Mouse (Mus musculus): ENCODE results near the gene Nfia. TPM values are rescaled to one million over a fixed set of nuclear protein-coding genes. Genes with fewer than 3 reads are reported as not detected.

Gene Nfia
- polyA plus RNA-seq, 1 experiment from 2014 or later = 88.3 TPM

- ATAC-seq = no peak
- Histone ChIP-seq H3K9me3 (ENCODE audit: control insufficient read depth, low read length) (no peaks in the 10 kb centered on the region), H3K4me3 (replicated peaks; ENCODE audit: low read length) (no peak overlapping the region), H3K4me2 (ENCODE audit: low read length) (no peak overlapping the region), H3K27ac (ENCODE audit: low read length) (no peak overlapping the region), H3K27me3 (replicated peaks; ENCODE audit: control insufficient read depth, insufficient read depth, low read length) (no peaks in the 10 kb centered on the region), H3K4me1 (replicated peaks; ENCODE audit: control insufficient read depth, insufficient read depth, low read length) (no peaks in the 10 kb centered on the region), H3K9ac (replicated peaks; ENCODE audit: low read depth, low read length) (no peak overlapping the region), H3K36me3 (ENCODE audit: control insufficient read depth, insufficient read depth) (no peaks in the 10 kb centered on the region)
- 88% methylated on average over 11 of the region's 11 CpGs for WGBS
These were observed 353.6 kb downstream of the Nfia start for GRCm38 (mm10) chr4:98126003-98126677.

- Histone ChIP-seq H3K27me3 (replicated peaks; ENCODE audit: control insufficient read depth, insufficient read depth, low read length) (no peaks in the 10 kb centered on the region), H3K36me3 (ENCODE audit: control insufficient read depth, insufficient read depth) (no peaks in the 10 kb centered on the region), H3K9ac (replicated peaks; ENCODE audit: low read depth, low read length) (no peak overlapping the region), H3K4me1 (replicated peaks; ENCODE audit: control insufficient read depth, insufficient read depth, low read length) (no peaks in the 10 kb centered on the region), H3K9me3 (ENCODE audit: control insufficient read depth, low read length) (no peaks in the 10 kb centered on the region; the same call in 1 of the 2 replicates), H3K27ac (ENCODE audit: low read length) (no peak overlapping the region), H3K4me2 (ENCODE audit: low read length) (no peak overlapping the region), H3K4me3 (replicated peaks; ENCODE audit: low read length) (no peak overlapping the region)
- ATAC-seq = no peak
- WGBS = 90% methylated on average over 2 of the region's 2 CpGs
These were observed 358.3 kb downstream of the Nfia start for GRCm38 (mm10) chr4:98130798-98131197.

- Histone ChIP-seq H3K27me3 (replicated peaks; ENCODE audit: control insufficient read depth, insufficient read depth, low read length) (no peaks in the 10 kb centered on the region), H3K4me3 (replicated peaks; ENCODE audit: low read length) (no peak overlapping the region), H3K4me1 (replicated peaks; ENCODE audit: control insufficient read depth, insufficient read depth, low read length) (no peaks in the 10 kb centered on the region), H3K36me3 (ENCODE audit: control insufficient read depth, insufficient read depth) (no peaks in the 10 kb centered on the region), H3K4me2 (ENCODE audit: low read length) (no peak overlapping the region), H3K27ac (ENCODE audit: low read length) (no peak overlapping the region), H3K9me3 (ENCODE audit: control insufficient read depth, low read length) (no peaks in the 10 kb centered on the region; the same call in 1 of the 2 replicates), H3K9ac (replicated peaks; ENCODE audit: low read depth, low read length) (no peak overlapping the region)
- no peak for ATAC-seq
- WGBS = 97% methylated on average over 4 of the region's 4 CpGs
These were observed 361.5 kb downstream of the Nfia start for GRCm38 (mm10) chr4:98134027-98134426.

GRCm38 (mm10) chr4:98136072-98136471 is 363.5 kb downstream of the Nfia start:
- H3K4me1 ChIP-seq (replicated peaks; ENCODE audit: control insufficient read depth, insufficient read depth, low read length) = no peaks in the 10 kb centered on the region
- H3K9ac ChIP-seq (replicated peaks; ENCODE audit: low read depth, low read length) = no peak overlapping the region
- no peaks in the 10 kb centered on the region for H3K27me3 ChIP-seq (replicated peaks; ENCODE audit: control insufficient read depth, insufficient read depth, low read length)
- H3K4me2 ChIP-seq (ENCODE audit: low read length) = no peak overlapping the region
- no peak for ATAC-seq
- no peaks in the 10 kb centered on the region; the same call in 1 of the 2 replicates for H3K9me3 ChIP-seq (ENCODE audit: control insufficient read depth, low read length)
- H3K27ac ChIP-seq (ENCODE audit: low read length) = no peak overlapping the region
- no peak overlapping the region for H3K4me3 ChIP-seq (replicated peaks; ENCODE audit: low read length)
- H3K36me3 ChIP-seq (ENCODE audit: control insufficient read depth, insufficient read depth) = no peaks in the 10 kb centered on the region
- 98% methylated on average over 2 of the region's 2 CpGs for WGBS

- Histone ChIP-seq H3K9ac (replicated peaks; ENCODE audit: low read depth, low read length) (no peak overlapping the region), H3K36me3 (ENCODE audit: control insufficient read depth, insufficient read depth) (no peaks in the 10 kb centered on the region), H3K4me2 (ENCODE audit: low read length) (no peak overlapping the region), H3K27me3 (replicated peaks; ENCODE audit: control insufficient read depth, insufficient read depth, low read length) (no peaks in the 10 kb centered on the region), H3K4me1 (replicated peaks; ENCODE audit: control insufficient read depth, insufficient read depth, low read length) (no peaks in the 10 kb centered on the region), H3K9me3 (ENCODE audit: control insufficient read depth, low read length) (no peaks in the 10 kb centered on the region), H3K4me3 (replicated peaks; ENCODE audit: low read length) (no peak overlapping the region), H3K27ac (ENCODE audit: low read length) (no peak overlapping the region)
- ATAC-seq = no peak
- WGBS = 90% methylated on average over 1 of the region's 1 CpGs
These were observed 370.4 kb downstream of the Nfia start for GRCm38 (mm10) chr4:98142879-98143436.

GRCm38 (mm10) chr4:98150576-98150975 is 378.0 kb downstream of the Nfia start:
- no peak overlapping the region for H3K27ac ChIP-seq (ENCODE audit: low read length)
- no peak for ATAC-seq
- H3K4me1 ChIP-seq (replicated peaks; ENCODE audit: control insufficient read depth, insufficient read depth, low read length) = no peaks in the 10 kb centered on the region; the same call in 1 of the 2 replicates
- WGBS = 72% methylated on average over 5 of the region's 5 CpGs
- no peaks in the 10 kb centered on the region for H3K36me3 ChIP-seq (ENCODE audit: control insufficient read depth, insufficient read depth)
- H3K9ac ChIP-seq (replicated peaks; ENCODE audit: low read depth, low read length) = no peak overlapping the region
- no peak overlapping the region for H3K4me2 ChIP-seq (ENCODE audit: low read length)
- H3K27me3 ChIP-seq (replicated peaks; ENCODE audit: control insufficient read depth, insufficient read depth, low read length) = no peaks in the 10 kb centered on the region
- H3K4me3 ChIP-seq (replicated peaks; ENCODE audit: low read length) = no peak overlapping the region
- no peaks in the 10 kb centered on the region for H3K9me3 ChIP-seq (ENCODE audit: control insufficient read depth, low read length)

- no peaks in the 10 kb centered on the region for H3K27me3 ChIP-seq (replicated peaks; ENCODE audit: control insufficient read depth, insufficient read depth, low read length)
- no peak overlapping the region for H3K27ac ChIP-seq (ENCODE audit: low read length)
- H3K36me3 ChIP-seq (ENCODE audit: control insufficient read depth, insufficient read depth) = no peaks in the 10 kb centered on the region
- H3K9ac ChIP-seq (replicated peaks; ENCODE audit: low read depth, low read length) = no peak overlapping the region
- H3K4me3 ChIP-seq (replicated peaks; ENCODE audit: low read length) = no peak overlapping the region
- no peaks in the 10 kb centered on the region for H3K9me3 ChIP-seq (ENCODE audit: control insufficient read depth, low read length)
- ATAC-seq = no peak
- H3K4me2 ChIP-seq (ENCODE audit: low read length) = no peak overlapping the region
- H3K4me1 ChIP-seq (replicated peaks; ENCODE audit: control insufficient read depth, insufficient read depth, low read length) = no peaks in the 10 kb centered on the region
- 80% methylated on average over 3 of the region's 3 CpGs for WGBS
These were observed 385.4 kb downstream of the Nfia start for GRCm38 (mm10) chr4:98157921-98158320.

GRCm38 (mm10) chr4:98166379-98166778 is 393.8 kb downstream of the Nfia start:
- H3K4me2 ChIP-seq (ENCODE audit: low read length) = no peak overlapping the region
- H3K36me3 ChIP-seq (ENCODE audit: control insufficient read depth, insufficient read depth) = no peaks in the 10 kb centered on the region
- ATAC-seq = no peak
- H3K9me3 ChIP-seq (ENCODE audit: control insufficient read depth, low read length) = no peaks in the 10 kb centered on the region; the same call in 1 of the 2 replicates
- no peak overlapping the region for H3K4me3 ChIP-seq (replicated peaks; ENCODE audit: low read length)
- no peaks in the 10 kb centered on the region for H3K27me3 ChIP-seq (replicated peaks; ENCODE audit: control insufficient read depth, insufficient read depth, low read length)
- H3K27ac ChIP-seq (ENCODE audit: low read length) = no peak overlapping the region
- H3K9ac ChIP-seq (replicated peaks; ENCODE audit: low read depth, low read length) = no peak overlapping the region
- WGBS = 43% methylated on average over 3 of the region's 3 CpGs
- H3K4me1 ChIP-seq (replicated peaks; ENCODE audit: control insufficient read depth, insufficient read depth, low read length) = no peaks in the 10 kb centered on the region; the same call in 1 of the 2 replicates
